Mouse (Mus musculus) E14TG2a.4 (cell line): ENCODE measurements around the gene Gm7029.
"Not testable (repeated sequence)": the region's sequence is repeated elsewhere in the genome, so short reads cannot be mapped to it uniquely, and the experiment has no call there.

Source experiments
- CTCF ChIP-seq: conservative IDR thresholded peaks from 2 replicates; pipeline ENCODE4 v1.5.1; 2014; ENCODE audit warnings: low read length
- NANOG ChIP-seq: IDR thresholded peaks from 2 replicates; pipeline ENCODE4 v1.6.1; 2014; ENCODE audit warnings: borderline replicate concordance, low read length, mixed read lengths
- POU5F1 ChIP-seq: IDR thresholded peaks from 2 replicates; pipeline ENCODE4 v1.6.1; 2014; ENCODE audit warnings: low read length, borderline replicate concordance

- TF ChIP-seq CTCF, POU5F1, NANOG: not testable (repeated sequence)
These were observed 10.7 kb downstream of the Gm7029 start for GRCm38 (mm10) chr17:33884320-33884719.
